Mouse (Mus musculus) c-Kit-positive CD71-positive TER-119-positive erythroid progenitor cells, embryonic 14.5 days (primary cell): ENCODE results near the gene Cdk5rap2.

Experiments
- DNase-seq: peaks from one replicate; pipeline ENCODE4 v3.0.0-alpha.2; 2013; ENCODE audit warnings: low spot score

Gene Cdk5rap2

GRCm38 (mm10) chr4:70353656-70354055 lies 56.6 kb downstream of the Cdk5rap2 start:
- no peak for DNase-seq

GRCm38 (mm10) chr4:70335444-70336144 lies 74.6 kb downstream of the Cdk5rap2 start:
- DNase-seq, result no peak

DNA sequence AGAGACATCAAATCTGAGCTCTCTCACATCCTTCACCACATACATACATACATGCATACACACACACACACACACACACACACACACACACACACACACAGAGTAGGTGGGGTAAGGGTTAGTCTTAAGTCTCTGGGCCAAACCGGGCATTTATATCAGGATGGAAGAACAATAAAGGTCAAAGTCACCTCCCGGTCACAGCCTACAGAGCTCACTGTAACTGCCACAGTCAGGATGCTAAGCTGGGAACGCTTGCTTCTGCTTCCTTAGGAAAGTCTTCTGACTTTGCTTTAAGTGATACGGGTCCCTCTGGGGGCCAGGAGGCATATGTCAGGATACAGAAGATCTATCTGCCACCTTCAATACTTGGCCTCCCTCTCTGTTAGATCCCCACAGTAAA lies 75.2 kb downstream of the Cdk5rap2 start:
- DNase-seq, result no peak

DNA sequence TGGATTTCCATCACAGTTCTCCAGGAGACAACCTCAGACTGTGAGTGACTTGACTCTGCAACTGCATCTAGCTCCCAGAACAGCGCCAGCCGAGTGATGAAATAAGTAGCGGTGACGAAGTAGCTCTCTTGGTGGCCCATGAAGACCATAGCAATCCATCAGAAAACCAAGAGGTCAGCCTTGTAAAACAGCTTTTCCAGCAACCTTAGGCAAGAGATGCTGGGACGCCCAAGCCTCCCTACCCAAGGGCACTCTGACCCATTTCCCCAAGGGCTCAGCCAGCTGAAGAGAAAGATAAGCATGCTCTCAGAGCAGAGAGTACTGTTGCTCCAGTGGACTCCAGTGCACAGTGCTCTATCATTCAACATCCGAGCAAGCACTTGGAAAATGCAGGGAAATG lies 77.3 kb downstream of the Cdk5rap2 start:
- DNase-seq, result no peak

DNA sequence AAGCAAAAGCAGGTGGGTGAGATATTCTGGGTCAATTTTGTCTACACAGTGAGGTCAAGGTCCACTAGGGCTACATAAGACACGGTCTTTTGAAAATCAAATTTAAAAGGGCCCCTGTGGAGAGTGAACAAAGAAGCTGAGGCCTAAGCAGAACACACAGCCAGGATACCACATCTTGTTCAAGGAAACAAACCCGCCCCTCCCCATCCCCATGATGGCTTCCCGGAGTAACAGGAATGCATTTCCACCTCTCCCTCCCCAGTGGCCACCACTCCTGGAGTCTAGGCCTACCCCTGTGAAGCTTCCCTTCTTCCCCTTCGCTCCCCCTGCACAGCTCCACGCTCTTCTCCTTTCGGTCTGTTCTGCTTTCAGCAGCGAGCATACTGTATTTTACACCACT lies 77.7 kb downstream of the Cdk5rap2 start:
- no peak for DNase-seq

GRCm38 (mm10) chr4:70331181-70331580 lies 79.1 kb downstream of the Cdk5rap2 start:
- no peak for DNase-seq

DNA sequence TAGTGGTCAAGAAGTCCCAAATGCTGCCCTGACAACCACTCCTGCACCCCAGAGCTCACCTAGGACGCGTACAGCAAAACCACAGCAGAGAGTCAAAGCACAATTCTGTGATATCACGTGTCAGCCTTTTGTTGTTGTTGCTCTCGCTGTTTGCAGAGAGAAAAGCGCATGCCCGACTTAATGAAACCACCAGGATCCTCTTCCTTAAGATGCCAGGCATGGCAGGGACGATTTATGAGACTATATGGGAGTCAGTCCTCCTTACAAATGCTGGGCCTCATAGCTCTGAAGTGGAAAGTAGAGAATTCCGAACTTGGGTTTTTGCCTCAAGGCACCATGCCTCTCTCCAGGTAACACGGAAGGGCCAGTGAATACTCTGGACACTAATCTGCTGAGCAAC lies 82.2 kb downstream of the Cdk5rap2 start:
- DNase-seq, result no peak

DNA sequence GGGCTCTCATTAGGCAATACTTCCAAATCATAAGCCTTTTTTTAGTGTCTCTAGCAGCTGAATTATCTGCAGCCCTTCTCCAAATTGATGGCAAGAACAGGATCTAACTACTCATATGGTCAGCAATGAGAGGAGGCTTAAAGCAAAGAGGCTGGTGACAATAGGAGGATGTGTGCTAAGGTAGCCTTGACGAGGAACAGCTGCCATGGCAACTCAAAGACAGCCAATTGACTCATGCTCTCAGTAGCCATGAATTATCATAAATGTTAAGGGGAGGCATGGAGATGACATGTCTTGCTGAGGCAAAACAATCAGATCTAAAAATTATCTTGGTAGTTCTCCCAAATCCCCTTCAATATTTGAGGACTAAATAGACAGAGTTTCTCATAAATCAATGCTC lies 82.8 kb downstream of the Cdk5rap2 start:
- DNase-seq, result no peak

- DNase-seq, result no peak
These were observed 88.7 kb downstream of the Cdk5rap2 start for GRCm38 (mm10) chr4:70321586-70321985.

DNA sequence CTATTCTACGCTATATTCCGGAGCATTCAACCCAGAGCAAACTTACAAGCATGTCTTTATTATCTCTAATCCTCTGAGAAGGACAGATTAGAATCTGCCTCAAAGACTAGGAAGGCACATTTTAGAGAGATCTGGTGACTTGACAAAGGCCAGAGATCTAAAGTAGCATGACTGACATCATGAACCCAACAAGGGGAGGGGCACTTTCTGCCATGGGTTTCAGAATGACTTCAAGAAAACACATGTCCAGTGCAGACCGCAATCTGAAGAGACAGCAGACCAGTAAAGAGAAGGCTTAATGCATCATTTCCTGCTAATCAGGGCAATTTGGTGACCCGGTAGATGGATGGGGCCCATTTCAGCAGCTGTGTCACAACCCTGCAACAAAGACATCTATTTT lies 98.1 kb downstream of the Cdk5rap2 start:
- DNase-seq, result no peak

DNA sequence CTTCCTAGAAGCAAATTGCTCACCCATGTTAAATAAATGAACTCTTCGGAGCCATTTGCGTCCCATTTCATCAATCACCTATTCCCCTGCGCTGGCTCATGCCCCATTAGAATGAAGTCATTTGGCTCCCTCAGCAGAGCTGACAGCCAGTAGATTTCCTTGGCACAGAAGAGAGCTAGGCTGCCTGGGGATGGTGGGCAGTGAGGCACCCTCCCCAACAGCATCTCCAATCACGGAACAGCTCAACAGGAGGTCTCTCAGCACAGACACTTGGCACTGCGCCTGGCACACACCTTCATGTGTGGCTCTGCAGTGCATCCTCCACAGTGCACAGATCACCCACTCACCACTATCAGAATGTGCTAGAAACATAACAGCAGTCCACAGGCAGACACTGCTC lies 98.7 kb downstream of the Cdk5rap2 start:
- DNase-seq, result no peak

DNA sequence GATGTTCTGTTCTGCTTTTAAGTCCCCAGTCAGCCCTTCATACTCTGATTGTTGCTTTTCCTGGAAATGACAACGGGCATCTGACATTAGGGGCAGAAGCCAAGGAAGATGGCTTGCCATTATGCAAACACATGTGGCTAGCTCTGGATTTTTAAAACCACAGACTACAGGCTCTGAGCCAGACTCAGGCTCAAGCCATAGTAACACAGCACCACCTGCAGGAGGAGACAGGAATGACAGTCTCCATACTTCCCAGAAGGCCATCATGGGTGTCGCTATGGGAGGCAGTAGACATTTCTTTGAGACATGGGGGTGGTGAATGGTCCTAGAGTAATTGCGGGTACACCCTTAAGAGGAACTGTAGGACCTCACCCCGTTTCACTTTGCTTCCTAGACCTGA lies 103.0 kb downstream of the Cdk5rap2 start:
- peak; percentile 48 for DNase-seq

GRCm38 (mm10) chr4:70303870-70304269 lies 106.4 kb downstream of the Cdk5rap2 start:
- no peak for DNase-seq

DNA sequence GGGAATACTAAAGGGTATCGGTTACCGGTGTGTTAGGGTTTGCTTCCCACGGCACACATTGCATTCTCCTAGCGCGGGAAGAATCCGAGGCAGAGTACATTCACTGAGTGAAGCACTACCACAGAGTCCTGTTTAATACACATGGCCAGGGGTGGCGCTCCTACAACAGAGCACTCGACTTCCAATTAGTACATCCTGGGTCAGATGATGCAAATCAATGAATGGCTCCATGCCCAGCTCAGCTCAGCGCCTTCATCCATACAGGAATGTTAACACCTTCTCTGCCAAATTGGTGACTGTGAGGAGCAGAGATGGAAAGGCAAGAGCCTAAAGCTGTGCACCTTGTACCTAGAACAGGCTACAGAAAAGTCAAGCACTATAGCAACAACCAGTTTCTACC lies 109.1 kb downstream of the Cdk5rap2 start:
- DNase-seq, result no peak

GRCm38 (mm10) chr4:70289361-70289760 lies 120.9 kb downstream of the Cdk5rap2 start:
- DNase-seq, result no peak

GRCm38 (mm10) chr4:70283163-70283562 lies 127.1 kb downstream of the Cdk5rap2 start:
- DNase-seq, result no peak

DNA sequence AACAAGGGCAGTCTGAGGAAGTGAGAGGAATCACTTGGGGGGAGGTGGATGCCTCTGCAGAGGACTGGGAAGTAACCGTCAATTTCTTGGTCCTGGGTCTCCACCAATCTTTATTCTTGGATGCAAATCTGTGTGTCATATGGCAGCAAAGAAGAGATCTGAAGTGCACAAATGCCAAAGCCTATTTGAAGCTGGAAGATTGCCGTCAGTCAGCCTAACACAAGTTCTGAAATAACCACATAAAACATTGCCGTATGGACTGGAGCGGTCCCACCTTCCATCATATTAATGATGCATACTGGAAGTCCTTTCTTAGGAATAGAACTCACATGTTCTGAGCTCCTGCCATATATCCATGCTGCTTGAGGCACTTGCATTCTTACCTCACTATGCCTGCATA lies 131.4 kb downstream of the Cdk5rap2 start:
- DNase-seq, result no peak

GRCm38 (mm10) chr4:70278057-70278456 lies 132.2 kb downstream of the Cdk5rap2 start:
- DNase-seq, result no peak

DNA sequence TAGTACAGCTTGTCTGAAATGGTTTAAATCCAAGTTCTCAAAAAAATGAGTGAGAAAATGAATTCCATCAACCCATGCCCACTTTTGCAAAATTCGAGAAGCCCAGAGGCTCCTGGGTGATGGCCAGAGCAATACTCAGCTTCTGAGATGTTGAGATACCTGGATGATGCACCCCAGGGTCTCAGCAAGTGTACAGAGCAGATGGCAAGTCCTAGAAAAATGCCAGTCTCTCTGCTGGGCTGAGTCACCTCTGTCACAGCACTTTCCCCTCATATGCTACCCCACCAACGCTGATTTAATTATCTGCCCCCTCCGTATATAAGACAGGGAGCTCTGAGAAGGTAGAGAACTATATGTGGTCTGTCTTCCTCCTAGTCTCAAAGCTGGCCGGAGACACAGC lies 137.3 kb downstream of the Cdk5rap2 start:
- DNase-seq, result no peak

- no peak for DNase-seq
These were observed 137.7 kb downstream of the Cdk5rap2 start for GRCm38 (mm10) chr4:70272527-70272926.

GRCm38 (mm10) chr4:70267213-70267906 lies 142.9 kb downstream of the Cdk5rap2 start:
- no peak for DNase-seq

DNA sequence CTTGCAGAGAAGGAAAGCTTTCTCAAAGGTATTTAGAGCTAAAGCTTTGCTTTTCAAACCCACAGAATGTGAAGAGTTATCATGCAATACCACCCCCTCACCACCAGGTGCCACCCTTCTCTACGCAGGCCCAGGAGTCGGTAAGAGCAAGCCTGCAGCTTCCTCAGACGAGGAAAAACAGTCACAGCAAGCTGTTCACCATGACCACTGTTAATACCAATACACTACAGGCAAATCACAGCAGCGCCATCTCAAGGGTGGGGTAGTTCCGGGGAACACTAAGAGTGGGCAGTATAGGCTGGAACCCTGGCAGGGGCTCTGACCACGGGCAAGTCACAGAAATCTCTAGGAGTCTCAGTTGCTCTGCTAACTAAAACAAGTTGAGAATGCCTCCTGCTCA lies 145.0 kb downstream of the Cdk5rap2 start:
- DNase-seq, result peak; percentile 28

DNA sequence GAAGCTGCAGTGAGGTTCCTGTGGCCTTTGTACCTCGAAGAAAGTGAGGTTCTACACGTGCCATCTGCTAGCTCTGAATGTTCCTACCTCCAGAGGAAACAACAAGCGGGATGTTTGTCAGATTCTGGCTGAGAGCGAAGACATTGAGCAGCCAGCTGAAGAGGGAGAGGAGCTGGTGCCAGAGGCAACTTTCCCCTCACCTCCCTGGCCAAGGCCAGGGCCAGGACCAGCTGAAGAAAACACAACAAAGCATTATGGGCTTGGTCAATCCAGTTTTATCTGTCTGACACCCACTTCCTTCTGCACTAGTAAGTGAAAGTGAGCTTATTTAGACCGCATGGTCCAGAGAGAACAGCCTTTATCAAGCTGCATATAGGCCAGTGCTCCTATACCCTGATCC lies 147.4 kb downstream of the Cdk5rap2 start:
- DNase-seq, result no peak

DNA sequence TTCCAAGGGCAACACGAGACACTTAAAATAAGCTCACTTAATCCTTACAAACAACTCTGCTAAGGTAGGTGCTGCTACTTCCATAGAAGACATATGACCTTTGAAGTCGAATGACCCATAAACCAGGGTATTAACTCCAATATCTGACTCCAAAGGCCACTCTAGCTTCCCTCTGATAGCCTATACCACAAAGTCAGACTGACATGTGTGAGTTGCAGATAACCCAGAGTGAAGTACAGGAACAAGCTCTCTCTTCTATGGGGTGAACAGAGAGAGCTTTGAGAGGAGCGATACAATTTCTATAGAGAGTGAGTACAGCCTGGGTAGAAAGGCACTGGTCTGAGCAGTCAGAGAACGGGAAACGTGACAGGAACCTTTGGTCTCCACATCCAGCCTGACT lies 148.9 kb downstream of the Cdk5rap2 start:
- DNase-seq, result peak; percentile 47
